Mouse (Mus musculus) midbrain, postnatal 0 days (tissue): Measurements from ENCODE around the gene Hist1h2af. TPM values are rescaled to one million over a fixed set of nuclear protein-coding genes. Genes with fewer than 3 reads are reported as not detected.

Experiments
- ATAC-seq: fragments of 200-750 bp; cut with Nextera tagmentation; 2 replicates; pipeline ENCODE4 v1.8.0; 2017; ENCODE audit warnings: moderate number of reproducible peaks, mild to moderate bottlenecking, moderate TSS enrichment, moderate library complexity; ENCODE audit not compliant: low FRiP score
- DNase-seq: peaks from one replicate; pipeline ENCODE4 v3.0.0-alpha.2; 2015; ENCODE audit warnings: low spot score
- H3K27ac ChIP-seq: fragments of 300-500 bp; sonication (generic); 2 replicates; pipeline ENCODE4 v1.5.1; 2014; ENCODE audit warnings: low read depth, mild to moderate bottlenecking, low read length, mixed read lengths
- H3K27me3 ChIP-seq: fragments of 300-500 bp; sonication (generic); 2 replicates; pipeline ENCODE4 v1.6.1; 2014; ENCODE audit warnings: low read length, control low read depth, mixed read lengths; ENCODE audit not compliant: insufficient read depth
- H3K36me3 ChIP-seq: fragments of 300-500 bp; sonication (generic); 2 replicates; pipeline ENCODE4 v1.6.1; 2014; ENCODE audit warnings: low read length, control low read depth, mixed read lengths; ENCODE audit not compliant: insufficient read depth
- H3K4me1 ChIP-seq: fragments of 300-500 bp; sonication (generic); 2 replicates; pipeline ENCODE4 v1.6.1; 2014; ENCODE audit warnings: mild to moderate bottlenecking, control low read depth, antibody characterized with exemption, low read length, mixed read lengths; ENCODE audit not compliant: insufficient read depth
- H3K4me2 ChIP-seq: fragments of 300-500 bp; sonication (generic); 2 replicates; pipeline ENCODE4 v1.6.1; 2014; ENCODE audit warnings: low read depth, mild to moderate bottlenecking, low read length, mixed read lengths; ENCODE audit not compliant: poor library complexity, severe bottlenecking
- H3K4me3 ChIP-seq: fragments of 300-500 bp; sonication (generic); 2 replicates; pipeline ENCODE4 v1.5.1; 2014; ENCODE audit warnings: low read depth, mild to moderate bottlenecking, low read length, moderate library complexity
- H3K9ac ChIP-seq: fragments of 300-500 bp; sonication (generic); replicated peaks from 2 replicates; pipeline ENCODE4 v1.6.1; 2014; ENCODE audit warnings: mild to moderate bottlenecking, low read length, moderate library complexity, mixed read lengths; ENCODE audit not compliant: poor library complexity, severe bottlenecking
- H3K9me3 ChIP-seq: fragments of 300-500 bp; sonication (generic); 2 replicates; pipeline ENCODE4 v1.6.1; 2016; ENCODE audit warnings: low read length, control low read depth
- CTCF ChIP-seq: IDR thresholded peaks from 2 replicates; pipeline ENCODE4 v1.5.1; 2016; ENCODE audit warnings: antibody characterized with exemption, mild to moderate bottlenecking
- WGBS: fragments of 180-500 bp; shearing (Covaris S2); extraction: QIAGEN DNeasy Blood & Tissue Kit; methylation state at CpG from one replicate; pipeline ENCODE4 v1.1.7; 2014; 5-methylcytosine and 5-hydroxymethylcytosine counted together
- polyA plus RNA-seq: library from polyadenylated mRNA; unstranded; fragments of >200 nt; fragmentation: Nextera tagmentation; extraction: Ambion mirVana; gene quantifications from 2 replicates; pipeline ENCODE4 v1.2.1, GENCODE M21; 2015
- total RNA-seq: library from RNA; depleted of rRNA; stranded (reverse); fragments of >200 nt; gene quantifications from 2 replicates; pipeline ENCODE4 v1.2.3, GENCODE M21; 2014

Gene Hist1h2af
- total and polyA plus RNA-seq, 2 experiments from 2014 or later: 0.54 to 293 TPM

GRCm38 (mm10) chr13:23506819-23507515 is 26.7 kb upstream of the Hist1h2af start:
- no peaks in the 10 kb centered on the region for H3K36me3 ChIP-seq
- ATAC-seq: no peak
- DNase-seq: no peak
- H3K4me1 ChIP-seq: no peaks in the 10 kb centered on the region; the same call in 1 of the 2 replicates
- H3K4me3 ChIP-seq: no peak overlapping the region
- no peak for TF ChIP-seq CTCF
- peaks cover 3% of the 10 kb centered on the region; the same call in 1 of the 2 replicates for H3K27me3 ChIP-seq
- 27% methylated on average over 14 of the region's 14 CpGs for WGBS
- H3K4me2 ChIP-seq: peak overlapping the region; percentile 12; the same call in 1 of the 2 replicates
- no peak overlapping the region for H3K9ac ChIP-seq
- H3K9me3 ChIP-seq: no peaks in the 10 kb centered on the region
- H3K27ac ChIP-seq: no peak overlapping the region

GRCm38 (mm10) chr13:23510127-23510526 is 23.6 kb upstream of the Hist1h2af start:
- DNase-seq: no peak
- Histone ChIP-seq H3K4me2 (no peak overlapping the region), H3K27ac (no peak overlapping the region), H3K9me3 (no peaks in the 10 kb centered on the region), H3K4me3 (no peak overlapping the region), H3K9ac (no peak overlapping the region), H3K36me3 (no peaks in the 10 kb centered on the region), H3K27me3 (peaks cover 3% of the 10 kb centered on the region; the same call in 1 of the 2 replicates), H3K4me1 (no peaks in the 10 kb centered on the region; the same call in 1 of the 2 replicates)
- 55% methylated on average over 1 of the region's 1 CpGs for WGBS
- TF ChIP-seq CTCF: no peak
- ATAC-seq: no peak

GRCm38 (mm10) chr13:23513517-23513916 is 20.2 kb upstream of the Hist1h2af start:
- peaks cover 5% of the 10 kb centered on the region; the same call in 1 of the 2 replicates for H3K4me1 ChIP-seq
- no peak for TF ChIP-seq CTCF
- H3K4me2 ChIP-seq: no peak overlapping the region
- 83% methylated on average over 1 of the region's 1 CpGs for WGBS
- no peak overlapping the region for H3K4me3 ChIP-seq
- no peak overlapping the region for H3K9ac ChIP-seq
- no peak for ATAC-seq
- H3K9me3 ChIP-seq: no peaks in the 10 kb centered on the region
- no peaks in the 10 kb centered on the region for H3K36me3 ChIP-seq
- H3K27me3 ChIP-seq: no peaks in the 10 kb centered on the region
- H3K27ac ChIP-seq: no peak overlapping the region
- no peak for DNase-seq

- TF ChIP-seq CTCF: no peak
- Histone ChIP-seq H3K4me2 (no peak overlapping the region), H3K4me3 (no peak overlapping the region), H3K36me3 (no peaks in the 10 kb centered on the region), H3K27me3 (no peaks in the 10 kb centered on the region), H3K9ac (no peak overlapping the region), H3K4me1 (peaks cover 5% of the 10 kb centered on the region; the same call in 1 of the 2 replicates), H3K27ac (no peak overlapping the region), H3K9me3 (no peaks in the 10 kb centered on the region)
- 77% methylated on average over 5 of the region's 5 CpGs for WGBS
- DNase-seq (no peak), ATAC-seq (no peak)
Measured at GRCm38 (mm10) chr13:23515281-23515680, 18.4 kb upstream of the Hist1h2af start.

- Histone ChIP-seq H3K4me1 (peaks cover 5% of the 10 kb centered on the region; the same call in 1 of the 2 replicates), H3K9me3 (no peaks in the 10 kb centered on the region), H3K4me2 (peak overlapping the region; percentile 72), H3K27ac (no peak overlapping the region), H3K9ac (peak overlapping the region; percentile 50; the same call in 1 of the 2 replicates), H3K4me3 (peak overlapping the region; percentile 47), H3K27me3 (no peaks in the 10 kb centered on the region), H3K36me3 (no peaks in the 10 kb centered on the region)
- 56% methylated on average over 15 of the region's 15 CpGs for WGBS
- TF ChIP-seq CTCF: no peak
- DNase-seq: no peak
- ATAC-seq: no peak
Measured at GRCm38 (mm10) chr13:23515826-23516620, 17.7 kb upstream of the Hist1h2af start.
